Comparison of ENCODE assay signal across 10 mouse cellular contexts in genomic region chr1:162003729-162004517, GRCm38 (mm10). TPM values are rescaled to one million over a fixed set of nuclear protein-coding genes. Genes with fewer than 3 reads are reported as not detected.
DNase-seq lines count a peak whose midpoint lies in the region; ATAC-seq and TF ChIP-seq lines count a peak whose summit lies in the region.
"Had no signal": no experiment of that assay in that cellular context is flagged by ENCODE, and none has a peak within 500 bp of the region (broad histone marks: within the 10 kb centered on the region; RNA-seq: fewer than 3 reads in every experiment).

No protein-coding gene starts in this region.

- no peaks in the 10 kb centered on the region for H3K27me3 ChIP-seq in kidney, embryonic 16.5 days (ENCODE audit: insufficient read depth, low read length)
- no peaks in the 10 kb centered on the region for H3K27me3 ChIP-seq in kidney, adult 2 months (replicated peaks; ENCODE audit: control insufficient read depth, insufficient read depth, low read length)
- no peaks in the 10 kb centered on the region for H3K27me3 ChIP-seq in heart, embryonic 10.5 days (ENCODE audit: insufficient read depth, poor library complexity, severe bottlenecking)
- H3K27me3 ChIP-seq in limb, embryonic 13.5 days: no peaks in the 10 kb centered on the region
- H3K27me3 ChIP-seq in midbrain, embryonic 14.5 days (ENCODE audit: control insufficient read depth, insufficient read depth, low read length): no peaks in the 10 kb centered on the region

- no peak for DNase-seq in kidney, adult 2 months
- no peak for DNase-seq in heart, embryonic 10.5 days (ENCODE audit: low spot score)
- DNase-seq in frontal cortex, postnatal 10 days (ENCODE audit: low spot score in 2 of 2): no peak
- no peak for DNase-seq in thymus, adult 18-20 months
- no peak for DNase-seq in midbrain, embryonic 14.5 days
- DNase-seq: right cerebral cortex, adult 18-20 months had no signal

- 0 out of 2 replicates have a peak overlapping the region, but pooled peaks have one; percentile 43 for H3K9ac ChIP-seq in kidney, embryonic 16.5 days (replicated peaks; ENCODE audit: low read length)
- peak overlapping the region; percentile 56 for H3K9ac ChIP-seq in limb, embryonic 13.5 days
- no peak overlapping the region for H3K9ac ChIP-seq in midbrain, embryonic 14.5 days (replicated peaks; ENCODE audit: low read length)

- WGBS in kidney, embryonic 16.5 days: 57% methylated on average over 14 of the region's 14 CpGs
- 64% methylated on average over 14 of the region's 14 CpGs for WGBS in kidney, adult 2 months
- 62% methylated on average over 14 of the region's 14 CpGs for WGBS in heart, embryonic 10.5 days
- 42% methylated on average over 14 of the region's 14 CpGs for WGBS in limb, embryonic 13.5 days
- 62% methylated on average over 14 of the region's 14 CpGs for WGBS in midbrain, embryonic 14.5 days

- TF ChIP-seq CTCF in kidney, adult 2 months (conservative IDR thresholded peaks at IDR 0.05; ENCODE audit: insufficient read depth, insufficient read length, low read depth, low read length): no peak
- TF ChIP-seq CTCF in bone marrow macrophage, adult 2 months (IDR thresholded peaks at IDR 0.05; ENCODE audit: low read depth, low read length): no peak

- H3K9me3 ChIP-seq in kidney, embryonic 16.5 days (ENCODE audit: low read length): no peaks in the 10 kb centered on the region
- H3K9me3 ChIP-seq in heart, embryonic 10.5 days: no peaks in the 10 kb centered on the region
- no peaks in the 10 kb centered on the region for H3K9me3 ChIP-seq in limb, embryonic 13.5 days
- H3K9me3 ChIP-seq in midbrain, embryonic 14.5 days (ENCODE audit: control insufficient read depth, low read length): no peaks in the 10 kb centered on the region
- H3K9me3 ChIP-seq: midbrain, embryonic 10.5 days had no signal

- no peak overlapping the region for H3K4me3 ChIP-seq in kidney, embryonic 16.5 days (ENCODE audit: low read length)
- H3K4me3 ChIP-seq in kidney, adult 2 months (ENCODE audit: insufficient read depth, low read depth, low read length): no peak overlapping the region
- no peak overlapping the region for H3K4me3 ChIP-seq in bone marrow macrophage, adult 2 months (ENCODE audit: insufficient read depth, low read length)
- H3K4me3 ChIP-seq in heart, embryonic 10.5 days: no peak overlapping the region
- H3K4me3 ChIP-seq in limb, embryonic 13.5 days: no peak overlapping the region
- no peak overlapping the region for H3K4me3 ChIP-seq in midbrain, embryonic 14.5 days (replicated peaks; ENCODE audit: low read depth, low read length)
- H3K4me3 ChIP-seq: midbrain, embryonic 10.5 days had no signal

- no peak for TF ChIP-seq POLR2A in kidney, adult 2 months (IDR thresholded peaks at IDR 0.05; ENCODE audit: low read depth, low read length)
- TF ChIP-seq POLR2A in bone marrow macrophage, adult 2 months (IDR thresholded peaks at IDR 0.05; ENCODE audit: borderline replicate concordance, low read depth, low read length): no peak

- H3K27ac ChIP-seq in kidney, embryonic 16.5 days (ENCODE audit: low read length): peak overlapping the region; percentile 92
- H3K27ac ChIP-seq in kidney, adult 2 months (ENCODE audit: insufficient read depth, low read depth, low read length): no peak overlapping the region
- H3K27ac ChIP-seq in bone marrow macrophage, adult 2 months (ENCODE audit: insufficient read depth, low read depth, low read length): peak overlapping the region; percentile 88
- peak overlapping the region; percentile 83 for H3K27ac ChIP-seq in heart, embryonic 10.5 days
- H3K27ac ChIP-seq in limb, embryonic 13.5 days: peak overlapping the region; percentile 98
- H3K27ac ChIP-seq in midbrain, embryonic 14.5 days (replicated peaks; ENCODE audit: low read depth, low read length): no peak overlapping the region

- ATAC-seq in kidney, embryonic 16.5 days (ENCODE audit: low FRiP score, low TSS enrichment): no peak
- no peak for ATAC-seq in limb, embryonic 13.5 days (ENCODE audit: low FRiP score, low read depth)
- no peak for ATAC-seq in midbrain, embryonic 14.5 days (ENCODE audit: low FRiP score, low TSS enrichment)

- H3K4me1 ChIP-seq in kidney, embryonic 16.5 days (ENCODE audit: insufficient read depth, low read length): peaks cover 38% of the 10 kb centered on the region
- H3K4me1 ChIP-seq in kidney, adult 2 months (ENCODE audit: control insufficient read depth, insufficient read depth, low read length): peaks cover 7% of the 10 kb centered on the region; the same call in 1 of the 2 replicates
- H3K4me1 ChIP-seq in bone marrow macrophage, adult 2 months (ENCODE audit: control insufficient read depth, insufficient read depth, low read length): peaks cover 39% of the 10 kb centered on the region
- peaks cover 46% of the 10 kb centered on the region for H3K4me1 ChIP-seq in heart, embryonic 10.5 days
- H3K4me1 ChIP-seq in limb, embryonic 13.5 days: peaks cover 94% of the 10 kb centered on the region
- peaks cover 16% of the 10 kb centered on the region for H3K4me1 ChIP-seq in midbrain, embryonic 14.5 days (ENCODE audit: control insufficient read depth, insufficient read depth, low read length)

- peak overlapping the region; percentile 44; the same call in 1 of the 2 replicates for H3K4me2 ChIP-seq in kidney, embryonic 16.5 days (replicated peaks; ENCODE audit: low read depth, low read length)
- peak overlapping the region; percentile 53 for H3K4me2 ChIP-seq in limb, embryonic 13.5 days (replicated peaks)
- no peak overlapping the region for H3K4me2 ChIP-seq in midbrain, embryonic 14.5 days (ENCODE audit: low read length)

- H3K36me3 ChIP-seq in kidney, embryonic 16.5 days (ENCODE audit: insufficient read depth, low read length): no peaks in the 10 kb centered on the region
- H3K36me3 ChIP-seq in kidney, adult 2 months (ENCODE audit: control insufficient read depth, insufficient read depth, low read length): no peaks in the 10 kb centered on the region
- no peaks in the 10 kb centered on the region for H3K36me3 ChIP-seq in heart, embryonic 10.5 days
- no peaks in the 10 kb centered on the region for H3K36me3 ChIP-seq in limb, embryonic 13.5 days
- 0 out of 2 replicates have a peak, but pooled peaks cover 3% of the 10 kb centered on the region for H3K36me3 ChIP-seq in midbrain, embryonic 14.5 days (ENCODE audit: control insufficient read depth, insufficient read depth, low read length)
- H3K36me3 ChIP-seq: midbrain, embryonic 10.5 days had no signal

RNA-seq across cellular contexts. Expression of gene 4930558K02Rik, which starts 24.5 kb away (rescaled TPM):
- not detected in 2 replicates for polyA plus RNA-seq in kidney, embryonic 16.5 days (2015; fragmentation: Nextera tagmentation; extraction: Ambion mirVana)
- polyA plus RNA-seq in kidney, adult 2 months (2012; rRNA removed): not detected in 2 replicates
- polyA plus RNA-seq in bone marrow macrophage, adult 2 months (2012; ENCODE audit: insufficient read depth, insufficient read length, missing spikeins): not detected in 2 replicates
- polyA plus RNA-seq in heart, embryonic 10.5 days (2016; fragmentation: Nextera tagmentation; extraction: Ambion mirVana): not detected in 2 replicates
- 0.26 TPM in 1 of 2 replicates, not detected in the other for polyA plus RNA-seq in limb, embryonic 13.5 days (2015; fragmentation: Nextera tagmentation; extraction: Ambion mirVana)
- polyA plus RNA-seq in midbrain, embryonic 14.5 days (2014; fragmentation: Nextera tagmentation; extraction: Ambion mirVana): not detected in 2 replicates
- polyA plus RNA-seq: midbrain, embryonic 10.5 days had no signal

RNA-seq across cellular contexts. Expression of gene Pigc, which starts 34.9 kb away (rescaled TPM):
- 42.5 and 46.7 TPM in 2 replicates for polyA plus RNA-seq in kidney, embryonic 16.5 days (2015; fragmentation: Nextera tagmentation; extraction: Ambion mirVana)
- 15.6 and 16.6 TPM in 2 replicates for polyA plus RNA-seq in kidney, adult 2 months (2012; rRNA removed)
- 21.1 and 25.8 TPM in 2 replicates for polyA plus RNA-seq in bone marrow macrophage, adult 2 months (2012; ENCODE audit: insufficient read depth, insufficient read length, missing spikeins)
- 24.0 and 29.9 TPM in 2 replicates for polyA plus RNA-seq in heart, embryonic 10.5 days (2016; fragmentation: Nextera tagmentation; extraction: Ambion mirVana)
- 53.9 and 57.3 TPM in 2 replicates for polyA plus RNA-seq in limb, embryonic 13.5 days (2015; fragmentation: Nextera tagmentation; extraction: Ambion mirVana)
- 32.2 and 36.0 TPM in 2 replicates for polyA plus RNA-seq in midbrain, embryonic 14.5 days (2014; fragmentation: Nextera tagmentation; extraction: Ambion mirVana)

Comparison
In these comparisons a context has a peak if more than half of its experiments do, and no peak if none do; other contexts are left out.
1. H3K27ac ChIP-seq: peak in kidney, embryonic 16.5 days (single experiment), bone marrow macrophage, adult 2 months (single experiment), heart, embryonic 10.5 days (single experiment) and limb, embryonic 13.5 days (single experiment); none in kidney, adult 2 months (single experiment) and midbrain, embryonic 14.5 days (single experiment).